Mouse (Mus musculus): ENCODE results near the gene Itga8.

The Itga8 gene

GRCm38 (mm10) chr2:12301431-12302170 lies at the start of gene Itga8:
Itga8 (minus strand) TSS chr2:12301922.
- DNase-seq (ENCODE audit: low spot score): peak; percentile 27

GRCm38 (mm10) chr2:12348914-12349313 lies 47.2 kb upstream of the Itga8 start:
- no peak for DNase-seq (ENCODE audit: low spot score)

- no peak for DNase-seq (ENCODE audit: low spot score)
These were observed 30.2 kb upstream of the Itga8 start for GRCm38 (mm10) chr2:12331962-12332361.

GRCm38 (mm10) chr2:12329620-12330019 lies 27.9 kb upstream of the Itga8 start:
- DNase-seq (ENCODE audit: low spot score): no peak

- no peak for DNase-seq (ENCODE audit: low spot score)
These were observed 27.3 kb upstream of the Itga8 start for GRCm38 (mm10) chr2:12329068-12329407.

- DNase-seq (ENCODE audit: low spot score): no peak
These were observed 26.8 kb upstream of the Itga8 start for GRCm38 (mm10) chr2:12328355-12329067.

- DNase-seq (ENCODE audit: low spot score): no peak
These were observed 26.1 kb upstream of the Itga8 start for GRCm38 (mm10) chr2:12327691-12328354.

GRCm38 (mm10) chr2:12327216-12327615 lies 25.5 kb upstream of the Itga8 start:
- peak; percentile 25 for DNase-seq (ENCODE audit: low spot score)

- no peak for DNase-seq (ENCODE audit: low spot score)
These were observed 24.1 kb upstream of the Itga8 start for GRCm38 (mm10) chr2:12325868-12326267.

GRCm38 (mm10) chr2:12325417-12325816 lies 23.7 kb upstream of the Itga8 start:
- DNase-seq (ENCODE audit: low spot score): no peak

- DNase-seq (ENCODE audit: low spot score): no peak
These were observed 19.2 kb upstream of the Itga8 start for GRCm38 (mm10) chr2:12320914-12321313.

GRCm38 (mm10) chr2:12318715-12319114 lies 17.0 kb upstream of the Itga8 start:
- no peak for DNase-seq (ENCODE audit: low spot score)

GRCm38 (mm10) chr2:12318036-12318435 lies 16.3 kb upstream of the Itga8 start:
- DNase-seq (ENCODE audit: low spot score): no peak

GRCm38 (mm10) chr2:12317343-12317742 lies 15.6 kb upstream of the Itga8 start:
- DNase-seq (ENCODE audit: low spot score): no peak

- DNase-seq (ENCODE audit: low spot score): no peak
These were observed 14.6 kb upstream of the Itga8 start for GRCm38 (mm10) chr2:12316361-12316760.

GRCm38 (mm10) chr2:12314028-12314427 lies 12.3 kb upstream of the Itga8 start:
- no peak for DNase-seq (ENCODE audit: low spot score)

GRCm38 (mm10) chr2:12308466-12308865 lies 6.7 kb upstream of the Itga8 start:
- DNase-seq (ENCODE audit: low spot score): no peak

GRCm38 (mm10) chr2:12307311-12307710 lies 5.6 kb upstream of the Itga8 start:
- no peak for DNase-seq (ENCODE audit: low spot score)

- no peak for DNase-seq (ENCODE audit: low spot score)
These were observed 3.4 kb upstream of the Itga8 start for GRCm38 (mm10) chr2:12305064-12305650.

- DNase-seq (ENCODE audit: low spot score): no peak
These were observed 1.1 kb downstream of the Itga8 start for GRCm38 (mm10) chr2:12300449-12301228.

GRCm38 (mm10) chr2:12297287-12297686 lies 4.4 kb downstream of the Itga8 start:
- no peak for DNase-seq (ENCODE audit: low spot score)

GRCm38 (mm10) chr2:12295150-12295549 lies 6.6 kb downstream of the Itga8 start:
- DNase-seq (ENCODE audit: low spot score): no peak
